Mouse (Mus musculus): ENCODE measurements around the gene Chn1.
A peak's percentile ranks its signal among the peaks of the same experiment; 100 is the strongest.

Gene Chn1

DNA sequence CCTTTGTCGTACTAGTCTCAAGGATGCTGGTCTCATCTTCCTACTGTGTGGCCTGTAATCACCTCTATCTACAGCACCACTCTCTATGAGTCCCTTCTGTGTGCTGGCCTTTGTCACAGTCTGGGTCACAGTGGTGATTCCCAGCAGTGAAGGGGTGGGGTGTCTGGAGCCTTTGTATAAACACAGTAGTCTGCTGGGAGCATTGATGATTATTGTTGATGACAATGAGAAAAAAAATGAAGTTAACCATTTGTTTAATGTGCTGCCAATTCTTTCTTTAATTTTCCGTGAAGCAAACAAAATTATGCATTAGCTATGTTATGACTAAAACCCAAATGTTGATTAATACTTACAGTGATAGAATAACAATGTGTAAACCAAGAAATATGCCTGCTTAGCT, 186.2 kb downstream of the Chn1 start:
- DNase-seq, result no peak

DNA sequence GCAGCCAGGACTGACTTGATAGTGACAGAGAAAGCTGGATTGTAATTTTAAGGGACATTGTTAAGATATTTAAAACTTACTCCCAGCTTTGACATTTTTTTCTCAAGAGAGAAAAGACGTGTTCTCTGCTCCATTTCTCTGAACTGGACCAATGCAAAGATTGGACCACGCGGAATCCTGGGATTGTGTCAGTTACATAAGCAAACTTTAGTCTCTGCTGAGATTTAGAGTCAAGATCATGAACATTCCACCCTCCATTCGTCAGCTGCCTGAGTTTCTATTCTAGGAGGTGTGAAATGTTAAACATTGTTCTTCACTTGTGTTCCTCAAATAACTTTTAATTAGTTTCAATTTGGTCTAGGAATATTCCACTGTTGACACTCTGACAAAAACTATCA, 188.0 kb downstream of the Chn1 start:
- DNase-seq, result no peak

DNA sequence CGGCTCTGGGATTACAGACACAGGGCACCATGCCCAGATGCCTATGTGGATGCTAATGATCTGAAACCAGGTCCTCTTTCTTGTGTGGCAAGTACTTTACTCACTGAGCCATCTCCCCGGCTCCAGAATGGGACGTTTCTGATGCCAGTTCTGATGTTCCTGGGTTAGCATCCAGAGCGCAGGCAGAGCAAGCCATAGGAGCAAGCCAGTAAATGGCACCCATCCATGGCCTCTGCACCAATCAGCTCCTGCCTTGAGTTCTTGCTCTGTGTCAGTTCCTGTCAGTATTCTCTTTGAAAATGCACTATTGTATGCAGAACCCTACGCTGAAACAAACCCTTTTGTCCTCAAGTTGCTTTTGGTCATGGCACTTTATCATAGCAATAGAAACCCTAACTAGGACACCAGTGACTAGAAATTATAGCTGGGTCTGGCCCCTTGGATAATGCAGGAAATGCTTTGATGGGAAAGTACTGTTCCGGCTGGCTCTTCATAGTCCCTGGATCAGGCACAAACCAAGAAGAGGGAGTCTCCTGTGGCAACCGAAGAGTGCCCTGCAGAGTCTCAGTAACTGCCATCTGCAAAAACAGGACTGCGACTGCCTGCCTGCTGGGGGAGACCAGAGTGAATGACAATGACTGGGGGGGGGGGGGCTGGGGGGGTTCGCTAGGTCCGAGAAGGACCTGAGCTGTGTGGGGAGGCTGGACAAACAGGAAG, 188.6 kb downstream of the Chn1 start:
- no peak for DNase-seq

DNA sequence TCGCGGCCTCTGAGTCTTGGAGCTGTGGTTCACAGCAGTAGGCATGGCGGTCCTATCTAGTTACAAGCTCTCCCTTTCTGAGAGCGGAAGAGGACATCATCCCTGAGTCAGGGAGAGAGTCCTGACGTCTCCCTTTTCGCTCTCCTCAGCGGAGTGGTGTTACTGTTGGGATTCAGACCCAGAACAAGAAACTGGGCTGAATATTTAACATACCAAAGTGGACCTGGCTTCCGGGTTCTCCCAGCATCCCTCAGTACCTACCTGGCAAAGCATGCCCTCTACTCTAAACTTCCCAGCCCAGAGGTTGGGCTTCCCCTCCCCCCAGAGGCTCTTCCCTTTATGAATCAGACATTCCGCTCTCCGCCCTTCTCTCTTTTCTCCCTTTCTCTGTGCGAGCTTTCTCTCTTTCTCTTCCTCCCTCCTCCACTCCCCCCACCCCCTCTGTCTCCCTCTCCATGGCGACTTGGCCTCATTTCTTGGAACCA, 189.8 kb downstream of the Chn1 start:
- peak; percentile 50 for DNase-seq

DNA sequence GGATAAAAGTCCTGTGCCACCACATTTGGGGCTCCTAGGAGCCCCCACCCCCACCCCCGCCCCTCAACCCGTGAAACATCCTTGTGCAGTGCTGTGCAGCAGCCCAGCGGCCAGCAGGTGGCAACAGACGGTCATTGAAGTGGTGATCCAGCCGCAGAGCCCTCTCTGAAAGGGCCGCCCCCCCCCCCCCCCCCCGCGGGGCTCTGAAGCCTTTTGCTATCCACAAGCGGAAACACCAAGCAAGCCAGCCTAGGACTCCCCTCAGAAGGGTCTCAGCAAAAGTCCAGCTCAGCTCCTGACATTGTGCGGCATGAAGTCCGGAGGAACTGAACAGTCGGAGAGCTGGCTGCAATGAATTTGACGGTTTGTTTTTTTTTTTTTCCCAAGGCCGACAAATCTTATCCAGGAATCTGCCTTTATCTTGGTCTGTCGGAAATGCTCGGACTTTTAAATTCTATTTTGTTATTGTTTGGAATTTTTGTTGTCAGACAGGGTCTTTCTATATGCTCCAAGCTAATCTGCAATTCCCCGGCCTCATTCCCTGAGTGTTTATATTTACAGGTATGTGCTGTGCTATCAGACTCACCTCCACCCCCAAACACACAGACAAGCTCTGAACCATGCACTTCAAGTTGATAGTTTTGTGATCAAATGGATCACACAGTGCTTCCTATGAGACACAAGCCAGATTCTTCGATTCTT, 190.3 kb downstream of the Chn1 start:
- peak; percentile 93 for DNase-seq

DNA sequence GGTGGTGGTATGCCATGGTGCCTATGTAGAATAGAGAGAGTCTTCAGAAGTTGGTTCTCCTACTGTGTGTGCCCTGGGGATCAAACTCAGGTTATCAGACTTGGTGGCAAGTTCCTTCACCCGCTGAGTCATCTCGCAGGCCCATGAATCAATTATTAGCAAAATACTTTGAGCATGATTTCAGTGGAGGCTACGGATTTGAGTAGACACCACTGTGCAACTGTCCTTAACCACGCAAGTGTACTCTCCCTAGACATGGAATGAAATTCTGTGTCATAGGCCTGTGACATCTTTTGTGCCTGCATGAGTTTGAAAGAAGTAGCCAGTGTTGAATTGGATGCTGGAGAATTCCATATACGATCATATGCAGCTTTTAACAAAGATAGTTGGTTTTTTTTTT, 194.4 kb downstream of the Chn1 start:
- no peak for DNase-seq

DNA sequence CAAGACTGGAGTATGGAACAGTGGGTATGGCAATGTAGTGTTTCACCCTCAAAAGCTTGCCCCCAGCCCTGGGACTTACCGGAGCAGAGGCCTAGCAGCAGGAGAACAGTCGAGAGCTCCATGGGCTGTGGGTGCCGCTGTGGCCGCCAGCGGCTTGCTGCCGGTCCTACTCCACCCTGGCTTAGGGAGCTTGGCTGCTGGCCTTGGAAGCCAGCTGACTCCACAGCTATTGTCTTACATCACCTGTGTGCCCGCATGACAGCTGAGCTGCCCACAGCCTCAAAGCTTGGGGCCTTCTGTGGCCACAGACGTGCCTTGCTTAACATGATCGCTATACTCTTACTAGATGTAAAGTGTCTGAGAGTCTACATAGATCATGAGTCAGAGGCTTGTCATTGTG, 195.0 kb downstream of the Chn1 start, which contains the start of gene Chrna1:
Gene Chrna1, minus strand, starts transcription at position 173 of the 400 bp plus-strand sequence.
- no peak for DNase-seq

DNA sequence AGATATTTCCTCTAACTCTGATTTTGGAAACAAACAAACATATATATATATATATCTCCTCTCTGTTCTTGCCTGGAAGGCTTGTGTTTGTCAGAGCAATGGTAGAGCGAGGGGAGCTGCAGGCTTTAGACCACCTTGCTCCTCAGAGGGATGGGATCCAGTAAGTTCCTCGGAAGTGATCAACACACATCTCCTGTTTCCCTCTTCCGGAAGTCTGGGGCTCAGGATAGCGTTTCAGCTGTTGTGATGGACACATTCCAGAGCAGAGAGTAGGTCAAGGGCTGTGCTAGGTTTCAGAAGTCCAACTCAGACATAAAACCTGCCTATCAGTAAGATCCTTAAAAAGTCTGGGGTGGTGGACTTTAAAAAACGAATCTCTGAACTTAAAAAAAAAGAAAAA, 196.0 kb downstream of the Chn1 start:
- no peak for DNase-seq

DNA sequence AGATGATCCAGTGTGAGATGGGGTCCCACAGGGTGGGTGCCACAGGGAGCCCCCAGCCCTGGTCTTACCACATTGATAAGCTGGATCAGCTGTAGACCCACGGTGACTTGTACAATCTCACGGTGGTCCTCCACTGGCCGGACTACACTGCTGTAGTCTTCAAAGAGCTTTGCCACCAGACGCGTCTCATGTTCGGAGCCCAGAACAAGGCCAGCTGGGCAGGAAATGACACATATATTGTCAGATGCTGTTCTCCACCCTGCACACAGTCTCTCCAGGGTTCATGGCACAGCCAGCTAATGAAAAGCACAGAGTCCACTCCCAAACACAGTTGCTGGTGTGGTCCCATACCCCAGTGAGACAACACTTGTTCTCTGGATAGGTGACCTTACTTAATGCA, 200.7 kb downstream of the Chn1 start:
- no peak for DNase-seq

DNA sequence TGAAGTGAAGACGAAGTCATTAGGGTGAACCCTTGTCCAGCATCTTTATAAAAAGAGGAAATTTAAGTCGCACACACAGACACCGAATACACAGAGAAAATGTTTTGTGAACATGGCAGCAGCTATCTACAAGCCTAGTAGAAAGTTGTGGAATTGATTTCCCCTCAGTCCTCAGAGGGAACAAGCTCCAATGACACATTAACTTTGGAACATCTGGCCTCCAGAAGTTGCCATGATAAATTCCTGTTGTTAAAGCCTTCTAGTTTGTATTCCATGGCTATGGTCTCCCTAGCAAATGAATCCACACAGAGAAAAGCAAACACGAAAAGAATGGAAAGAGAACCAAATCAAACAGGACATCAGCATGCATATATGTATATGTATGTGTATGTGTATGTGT, 201.6 kb downstream of the Chn1 start:
- DNase-seq, result no peak

DNA sequence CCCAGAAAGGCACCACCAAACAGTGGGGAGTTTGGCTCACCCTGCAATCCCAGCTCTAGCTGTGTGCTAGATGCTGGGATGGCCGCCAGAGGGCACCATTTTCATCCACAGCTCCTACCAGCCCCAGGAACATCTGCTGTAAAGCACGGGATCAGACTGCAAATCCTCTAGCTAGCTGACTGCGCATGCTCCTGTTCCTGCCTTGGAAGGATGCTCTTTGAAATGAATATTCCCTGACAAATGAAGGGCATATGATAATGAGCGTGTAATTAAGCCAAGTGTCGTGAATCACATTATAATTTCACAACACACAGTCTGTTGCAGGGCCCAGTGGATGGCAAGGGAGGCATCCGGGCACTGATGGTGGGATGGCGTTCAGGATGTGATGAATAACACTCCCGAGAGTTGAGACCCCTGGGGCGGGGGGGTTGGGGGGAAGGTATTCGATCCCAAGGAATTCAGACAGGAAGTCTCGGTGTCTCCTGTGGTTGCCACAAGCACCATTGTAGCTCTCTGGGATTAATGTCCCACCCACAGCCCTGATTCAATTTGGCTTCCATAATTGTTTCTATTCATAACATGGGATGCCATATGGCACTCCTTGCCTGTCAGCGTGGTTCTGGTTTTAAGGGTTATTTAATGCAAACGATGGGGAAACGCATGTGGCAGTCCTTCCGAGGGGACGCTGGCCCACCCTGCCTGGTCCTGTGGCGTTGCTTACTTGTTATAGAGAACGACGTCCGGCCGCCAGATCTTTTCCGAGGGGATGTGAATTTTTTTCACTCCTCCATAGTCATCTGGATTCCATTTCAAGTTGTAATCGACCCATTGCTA, 202.4 kb downstream of the Chn1 start:
- peak; percentile 80 for DNase-seq

DNA sequence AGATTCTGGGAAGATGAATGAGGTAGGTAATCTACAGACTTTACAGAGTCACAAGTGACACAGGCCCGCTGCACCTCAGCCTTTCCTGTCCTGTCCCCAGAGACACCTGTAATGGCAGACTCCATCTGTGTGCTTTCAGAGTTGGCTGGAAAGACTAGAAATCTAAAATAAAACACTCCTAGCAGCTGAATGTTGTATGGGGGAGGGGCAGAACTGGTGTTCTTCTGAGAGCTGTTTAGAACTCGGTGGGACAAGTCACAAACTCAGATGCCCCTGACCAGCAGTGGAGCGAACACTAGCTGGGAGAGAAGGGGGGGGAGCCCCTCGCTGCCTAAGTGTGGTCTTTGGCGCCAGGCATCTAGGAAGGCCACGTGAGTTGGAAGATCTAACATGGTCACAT, 203.2 kb downstream of the Chn1 start:
- no peak for DNase-seq

DNA sequence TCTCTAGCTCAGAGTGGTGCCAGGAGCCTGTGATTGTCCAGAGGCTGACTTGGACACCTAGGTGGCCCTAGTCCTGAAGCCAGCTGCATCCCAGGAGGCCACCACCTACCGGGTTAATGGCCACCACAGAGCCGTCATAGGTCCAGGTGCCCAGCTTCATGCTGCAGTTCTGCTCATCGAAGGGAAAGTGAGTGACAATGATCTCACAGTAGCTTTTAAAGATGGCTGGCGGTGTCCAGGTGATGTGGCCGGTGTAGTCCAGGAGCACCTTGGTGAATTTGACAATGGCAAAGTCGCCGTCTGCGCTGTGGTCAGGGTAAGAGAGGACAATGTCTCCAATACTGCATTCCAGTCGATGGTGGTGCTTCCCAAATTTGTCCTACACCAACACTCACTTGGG, 203.8 kb downstream of the Chn1 start:
- DNase-seq, result no peak

DNA sequence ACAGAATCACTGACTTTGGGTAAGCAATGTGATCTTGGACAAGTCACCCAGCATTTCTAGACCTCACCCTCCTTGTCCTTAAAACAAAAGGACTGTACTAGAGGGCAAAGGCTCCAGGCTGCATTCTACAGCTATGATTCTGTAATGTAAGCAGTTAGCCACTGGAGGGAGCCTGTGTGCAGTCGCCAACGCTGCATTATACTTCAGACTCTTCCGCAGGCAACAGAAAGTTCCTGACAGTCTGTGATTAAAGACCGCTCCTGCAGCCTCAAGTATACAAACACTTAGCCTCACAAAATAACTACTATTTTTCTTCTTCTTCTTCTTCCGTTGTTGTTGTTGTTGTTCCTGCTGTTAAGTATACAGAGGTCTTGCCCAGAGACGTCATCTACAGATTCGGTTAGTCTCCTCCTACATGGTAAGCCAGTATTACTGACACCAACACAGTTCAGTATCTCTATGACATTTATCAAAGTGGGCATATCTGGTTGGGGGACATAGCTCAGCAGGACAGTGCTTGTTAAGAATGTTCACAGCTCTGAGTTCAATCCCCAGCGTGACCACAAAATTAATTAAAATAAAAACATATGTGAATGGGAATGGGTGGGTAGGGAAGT, 208.0 kb downstream of the Chn1 start:
- peak; percentile 83 for DNase-seq

DNA sequence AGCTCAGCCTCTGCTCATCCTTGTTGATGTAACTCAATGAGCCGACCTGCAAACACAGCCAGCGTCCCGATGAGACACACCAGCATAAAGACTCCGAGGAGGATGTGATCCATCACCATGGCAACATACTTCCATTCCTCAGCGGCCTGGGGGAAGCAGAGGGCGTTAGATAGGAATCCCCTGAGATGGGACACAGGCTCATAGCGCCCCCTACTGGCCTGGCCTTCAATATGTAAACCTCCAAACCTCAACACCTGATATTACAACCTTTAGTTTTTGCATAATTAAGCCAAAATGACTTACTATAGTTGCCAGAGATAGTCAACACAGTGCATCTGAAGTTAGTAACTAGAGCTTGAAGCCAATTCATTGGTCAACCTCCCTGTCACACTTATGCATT, 209.0 kb downstream of the Chn1 start:
- peak; percentile 56 for DNase-seq

DNA sequence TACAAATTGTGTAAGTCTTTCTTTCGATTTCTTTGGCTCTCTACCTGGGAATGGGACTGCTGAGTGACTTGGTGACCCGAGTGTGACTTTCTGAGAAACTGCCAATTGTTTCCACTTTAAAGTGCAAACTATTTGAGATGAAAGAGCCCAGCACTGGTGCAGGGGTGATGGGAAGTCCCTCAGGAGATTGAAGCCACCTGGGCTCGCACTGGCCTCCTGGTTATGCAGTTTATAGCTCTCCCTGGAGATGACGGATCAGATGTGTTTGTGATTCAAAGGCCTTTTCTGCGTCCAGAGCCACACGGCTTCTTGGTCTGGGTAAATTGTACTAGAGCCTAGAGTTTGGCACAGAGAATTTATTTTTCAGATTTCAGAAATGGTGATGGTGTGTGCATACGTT, 211.5 kb downstream of the Chn1 start:
- no peak for DNase-seq

DNA sequence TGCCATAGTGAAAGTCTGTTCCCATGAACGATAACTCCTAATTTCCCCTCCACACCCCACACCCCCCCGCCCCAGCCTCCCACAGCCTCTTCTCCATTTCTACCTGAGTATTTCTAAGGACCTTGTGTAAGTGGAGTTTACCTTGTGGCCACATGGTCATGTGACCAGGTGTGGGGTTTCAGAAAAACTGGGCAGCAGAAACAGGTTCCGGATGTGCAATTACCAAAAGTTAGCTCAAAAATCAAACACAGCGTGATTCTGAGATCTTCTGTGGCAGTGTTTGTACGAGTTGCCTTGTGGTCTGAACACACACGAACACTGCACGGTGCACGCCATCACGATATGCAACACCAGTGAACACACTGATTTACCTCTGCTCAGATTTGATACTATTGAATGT, 212.5 kb downstream of the Chn1 start:
- DNase-seq, result peak; percentile 57

DNA sequence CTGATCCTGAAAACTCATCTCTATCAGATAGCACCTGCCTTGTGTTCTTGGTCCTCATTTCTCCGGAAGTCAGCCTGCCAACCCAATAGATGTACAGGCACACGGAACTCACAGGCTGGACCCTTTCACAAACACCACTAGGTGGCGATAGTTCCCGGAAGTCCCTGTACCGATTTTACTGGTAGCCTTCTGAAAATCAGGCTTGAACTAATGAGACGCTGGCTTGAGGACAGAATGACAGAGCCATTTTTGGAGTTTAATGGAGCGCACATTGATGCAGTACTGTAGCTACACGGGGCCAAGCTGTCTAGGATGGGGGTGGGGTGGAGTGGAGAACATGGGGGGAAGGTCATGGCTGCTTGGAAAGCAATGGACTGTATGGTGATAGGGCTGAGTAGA, 213.5 kb downstream of the Chn1 start:
- no peak for DNase-seq

DNA sequence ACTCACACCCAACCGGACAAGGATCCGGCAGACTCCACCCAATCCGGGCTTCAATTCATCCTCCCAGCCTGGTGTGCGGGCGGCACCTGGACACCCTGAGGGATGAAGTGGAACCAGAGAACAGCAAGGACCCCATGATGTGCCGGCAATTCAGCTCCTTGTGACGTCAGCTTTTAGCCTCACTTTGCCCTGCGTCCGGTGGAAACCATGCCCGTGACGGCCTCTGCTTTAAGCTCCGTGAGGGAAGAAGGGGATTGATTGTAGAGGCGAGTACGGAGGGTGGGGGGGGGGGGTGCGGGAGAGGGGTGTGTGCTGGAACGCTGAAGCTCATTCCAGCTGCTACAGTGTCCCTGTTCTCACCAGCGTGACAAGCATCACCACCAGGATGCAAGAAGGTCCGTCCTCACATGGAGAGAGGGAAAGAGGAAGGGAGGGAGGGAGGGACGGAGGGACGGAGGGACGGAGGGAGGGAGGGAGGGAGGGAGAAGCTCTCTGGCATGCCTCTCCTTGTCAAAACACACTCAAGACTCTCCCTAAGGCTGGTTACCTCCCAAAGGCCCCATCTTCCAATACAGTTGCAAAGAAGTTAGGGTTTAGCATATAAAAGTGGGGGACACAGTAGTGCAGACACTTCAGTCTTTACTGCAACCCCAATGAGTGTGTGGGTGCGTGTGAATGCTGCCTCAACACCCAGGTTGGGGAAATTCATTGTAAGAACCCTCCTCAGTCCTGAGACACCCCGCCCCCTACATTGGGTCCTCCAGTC, 214.1 kb downstream of the Chn1 start:
- DNase-seq, result no peak
